Mouse (Mus musculus): ENCODE results near the gene Lima1. TPM values are rescaled to one million over a fixed set of nuclear protein-coding genes. Genes with fewer than 3 reads are reported as not detected.
"Not testable (repeated sequence)": the region's sequence is repeated elsewhere in the genome, so short reads cannot be mapped to it uniquely, and the experiment has no call there.

Gene Lima1
- 10 to 100 TPM in 1 of 2 experiments, 1 to 10 TPM in 1; 8.2 to 10.7 TPM for total RNA-seq (2021)

DNA sequence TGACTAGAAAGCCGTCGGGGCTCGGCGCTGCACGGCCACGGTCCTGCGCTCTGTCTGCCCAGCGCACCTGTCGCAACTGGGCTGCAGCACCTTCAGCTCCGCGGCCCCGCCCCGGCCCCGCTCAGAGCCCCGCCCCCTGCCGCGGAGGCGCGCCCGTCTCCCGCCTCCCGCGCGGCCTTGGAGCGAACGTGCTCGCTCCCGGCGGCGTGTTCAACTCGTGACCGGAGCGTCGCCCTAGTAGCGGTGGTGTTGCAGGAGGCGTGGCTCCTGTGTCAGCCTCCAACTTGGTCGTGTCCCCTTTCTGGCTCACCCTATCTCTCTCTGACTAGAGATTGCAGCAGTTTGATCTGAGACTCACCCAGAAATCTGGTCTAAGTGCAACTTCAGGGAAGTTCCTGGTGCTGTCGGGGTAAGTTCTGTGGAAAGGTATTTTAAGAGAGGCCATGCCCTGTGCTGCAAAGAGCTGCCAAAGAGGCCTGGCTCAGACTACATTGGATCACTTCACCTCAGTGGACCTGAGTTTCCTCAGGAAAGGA, at the start of gene Lima1:
Gene Lima1 (minus strand): TSS at position 123 of the 536 bp plus-strand sequence.
- peak; percentile 74 to 82 for DNase-seq (ENCODE audit: low spot score in 2 of 2)
- intact Hi-C loops (cut with DNase I), result no loop called here

DNA sequence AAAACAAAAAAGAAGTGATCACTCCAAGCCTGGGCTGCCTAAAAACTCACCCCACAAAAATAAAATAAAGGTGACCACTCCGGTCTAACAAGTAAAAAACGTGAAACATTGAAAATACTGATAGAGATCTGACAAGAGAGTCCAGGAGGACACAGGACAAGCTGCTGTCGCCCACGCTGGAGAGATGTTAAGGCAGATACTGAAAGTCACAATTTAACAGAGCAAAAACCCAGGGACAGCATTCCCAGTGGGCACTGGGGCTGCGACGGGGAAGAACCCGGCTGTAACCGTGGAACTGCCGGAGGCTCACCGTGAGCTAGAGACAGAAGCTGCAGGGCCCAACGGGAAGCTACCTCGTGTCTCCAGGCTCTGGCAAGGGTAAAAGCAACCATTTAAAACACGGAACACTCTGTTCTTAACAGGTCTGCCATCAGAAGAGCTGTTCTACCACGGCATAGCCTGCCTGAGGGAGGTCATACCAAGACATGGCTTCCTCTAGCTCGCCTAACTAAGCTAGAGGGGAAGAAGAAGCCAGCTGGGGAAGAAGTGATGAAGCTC, 44.4 kb upstream of the Lima1 start:
- no peak for DNase-seq (ENCODE audit: low spot score in 2 of 2)
- intact Hi-C loops (cut with DNase I), result no loop called here

DNA sequence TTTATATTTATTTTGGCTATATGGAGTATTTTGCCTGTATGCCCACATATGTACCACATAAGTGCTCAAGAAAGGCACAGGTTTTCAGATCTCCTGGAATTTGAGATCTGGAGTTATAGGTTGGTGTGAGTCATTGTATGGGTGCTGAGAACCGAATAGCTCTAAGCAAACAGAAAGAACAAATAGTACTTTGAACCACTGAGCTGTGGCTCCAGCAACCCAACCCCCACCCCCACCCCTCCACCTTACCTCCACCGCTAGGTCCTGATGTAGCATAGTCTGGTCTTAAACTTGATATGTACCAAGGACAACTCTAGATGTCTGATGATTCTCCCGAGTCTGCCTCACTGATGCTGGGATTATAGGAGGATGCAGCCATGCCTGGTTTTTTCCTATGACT, 42.0 kb upstream of the Lima1 start:
- intact Hi-C loops (cut with DNase I), result no loop called here
- no peak for DNase-seq (ENCODE audit: low spot score in 2 of 2)

DNA sequence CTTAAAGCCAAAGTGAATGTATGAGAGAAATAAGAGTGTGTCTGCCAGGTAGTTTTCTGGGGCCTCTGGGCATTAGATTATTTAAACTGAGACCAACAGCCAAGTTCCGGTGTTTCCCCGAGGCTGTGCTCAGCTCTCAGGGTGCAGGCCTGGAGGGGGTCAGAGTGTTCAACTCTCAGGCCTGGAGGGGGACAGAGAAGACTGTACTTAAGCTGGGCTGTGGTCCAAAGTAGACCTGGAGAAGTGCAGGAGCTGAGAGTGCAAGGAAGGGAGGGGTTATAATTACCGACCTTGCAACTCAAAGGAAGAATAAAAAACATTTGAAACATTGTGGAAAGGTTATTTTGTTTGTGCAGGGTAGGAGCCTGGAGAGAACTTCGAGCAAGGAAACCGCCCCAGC, 39.4 kb upstream of the Lima1 start:
- intact Hi-C loops (cut with DNase I), result loop anchor here (5.0 kb wide), 1 partner anchor 317 kb away; no protein-coding TSS in a partner anchor
- no peak for DNase-seq (ENCODE audit: low spot score in 2 of 2)

DNA sequence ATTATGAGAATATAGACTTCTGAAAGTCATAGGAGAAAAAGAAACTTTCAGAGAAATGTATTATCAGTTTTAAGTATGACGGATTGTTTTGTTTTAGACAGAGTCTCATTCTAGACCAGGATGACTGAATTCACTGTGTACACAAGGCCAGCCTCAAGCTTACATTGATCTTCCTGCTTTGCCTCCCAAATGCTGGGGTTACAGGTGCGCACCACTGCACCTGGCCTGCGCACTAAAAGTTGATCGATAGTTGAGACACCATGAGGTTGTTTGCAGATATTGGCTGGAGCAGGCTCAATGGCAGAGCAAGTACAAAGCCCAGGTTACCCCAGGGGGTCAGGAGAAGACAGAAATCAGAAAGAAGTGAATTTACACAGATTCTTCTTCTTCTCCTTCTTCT, 36.5 kb upstream of the Lima1 start:
- DNase-seq (ENCODE audit: low spot score in 2 of 2), result no peak
- intact Hi-C loops (cut with DNase I), result loop anchor here (5.0 kb wide), 1 partner anchor 314 kb away; no protein-coding TSS in a partner anchor

DNA sequence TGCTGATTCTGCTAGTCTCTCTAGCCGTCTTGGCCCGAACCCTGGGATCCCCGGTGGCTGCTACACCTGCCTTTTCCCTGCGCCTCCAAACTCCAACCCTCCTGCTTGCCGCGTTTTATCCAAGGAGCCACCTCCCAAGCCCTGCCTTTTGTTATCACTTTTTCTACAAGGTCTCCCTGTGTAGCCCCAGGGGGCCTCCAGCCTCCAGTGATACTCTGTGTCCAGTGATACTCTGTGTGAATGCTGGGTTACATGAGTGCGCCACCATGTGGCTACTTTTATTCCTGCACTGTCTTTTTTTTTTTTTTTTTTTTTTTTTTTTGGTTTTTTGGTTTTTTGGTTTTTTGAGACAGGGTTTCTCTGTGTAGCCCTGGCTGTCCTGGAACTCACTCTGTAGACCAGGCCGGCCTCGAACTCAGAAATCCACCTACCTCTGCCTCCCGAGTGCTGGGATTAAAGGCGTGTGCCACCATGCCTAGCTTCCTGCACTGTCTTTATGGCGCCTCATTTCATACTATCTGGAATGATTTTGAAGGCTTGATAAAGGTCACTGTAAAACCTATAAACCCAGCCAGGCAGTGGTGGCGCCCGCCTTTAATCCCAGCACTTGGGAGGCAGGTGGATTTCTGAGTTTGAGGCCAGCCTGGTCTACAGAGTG, 34.2 kb upstream of the Lima1 start:
- intact Hi-C loops (cut with DNase I), result loop anchor here (10.0 kb wide), 2 partner anchors 125 to 415 kb away; no protein-coding TSS in a partner anchor
- not testable (repeated sequence) for DNase-seq (ENCODE audit: low spot score in 2 of 2)

DNA sequence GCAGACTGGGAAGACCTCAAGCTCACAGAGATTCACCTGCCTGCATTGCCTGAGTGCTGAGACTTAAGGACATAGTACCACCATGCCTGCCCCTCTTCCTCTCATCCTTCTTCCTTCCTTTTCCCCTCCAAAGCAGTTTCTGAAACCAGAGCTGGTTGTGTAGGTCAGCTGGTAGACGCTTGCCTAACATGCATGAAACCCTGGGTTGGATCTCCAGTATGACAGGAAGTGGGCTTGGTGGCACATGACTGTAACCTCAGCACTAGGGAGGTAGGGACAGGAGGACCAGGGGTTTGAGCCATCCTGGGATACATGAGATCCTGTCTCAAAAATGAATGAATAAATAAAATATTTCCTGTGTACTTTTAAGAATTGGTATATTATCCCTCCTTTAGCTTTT, 32.3 kb upstream of the Lima1 start:
- intact Hi-C loops (cut with DNase I), result loop anchor here (10.0 kb wide), 2 partner anchors 123 to 413 kb away; no protein-coding TSS in a partner anchor
- no peak for DNase-seq (ENCODE audit: low spot score in 2 of 2)

DNA sequence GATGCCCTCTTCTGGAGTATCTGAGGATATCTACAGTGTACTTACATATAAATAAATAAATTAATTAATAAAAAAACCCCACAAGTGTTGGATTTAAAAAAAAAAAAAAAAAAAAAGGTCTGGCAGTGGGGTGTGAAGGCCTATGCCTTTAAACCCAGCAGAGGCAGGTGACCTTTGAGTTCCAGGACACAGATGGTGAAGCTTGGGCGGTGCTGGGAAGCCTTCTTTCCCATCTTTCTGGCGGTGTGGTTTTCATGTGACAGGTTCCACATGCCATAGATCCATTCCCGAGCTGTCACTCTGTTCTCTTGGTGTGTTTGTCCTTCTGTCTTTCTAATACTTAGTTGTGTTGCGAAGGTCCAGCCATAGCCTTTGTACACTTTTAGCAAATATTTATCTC, 31.8 kb upstream of the Lima1 start:
- intact Hi-C loops (cut with DNase I), result loop anchor here (10.0 kb wide), 2 partner anchors 122 to 412 kb away; no protein-coding TSS in a partner anchor

DNA sequence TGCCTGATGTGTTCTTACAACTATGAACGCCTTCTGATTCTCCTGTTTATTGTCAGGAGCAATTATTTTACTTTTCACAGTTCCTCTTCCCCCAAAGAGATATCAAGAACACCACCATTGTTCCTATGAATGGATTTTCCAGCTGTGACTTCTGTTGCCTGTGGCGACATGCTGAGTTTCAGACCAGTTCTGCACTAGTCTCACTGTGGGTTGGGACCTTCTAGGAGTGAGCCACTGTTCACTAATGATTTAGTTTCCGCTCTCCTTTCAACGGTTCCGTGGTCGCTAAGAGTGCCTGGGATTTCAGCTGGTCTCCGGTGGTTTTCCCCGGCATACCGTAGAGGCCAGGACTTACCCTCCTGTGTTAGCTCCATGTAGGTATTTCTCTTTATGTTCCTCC, 29.6 kb upstream of the Lima1 start:
- DNase-seq (ENCODE audit: low spot score in 2 of 2), result no peak
- intact Hi-C loops (cut with DNase I), result loop anchor here (5.0 to 10.0 kb wide), 4 partner anchors 68 to 410 kb away; partner anchors contain the start of gene Cox14

More for the DNA sequence above, 31.8 kb upstream of the Lima1 start:
- DNase-seq (ENCODE audit: low spot score in 2 of 2), result no peak

DNA sequence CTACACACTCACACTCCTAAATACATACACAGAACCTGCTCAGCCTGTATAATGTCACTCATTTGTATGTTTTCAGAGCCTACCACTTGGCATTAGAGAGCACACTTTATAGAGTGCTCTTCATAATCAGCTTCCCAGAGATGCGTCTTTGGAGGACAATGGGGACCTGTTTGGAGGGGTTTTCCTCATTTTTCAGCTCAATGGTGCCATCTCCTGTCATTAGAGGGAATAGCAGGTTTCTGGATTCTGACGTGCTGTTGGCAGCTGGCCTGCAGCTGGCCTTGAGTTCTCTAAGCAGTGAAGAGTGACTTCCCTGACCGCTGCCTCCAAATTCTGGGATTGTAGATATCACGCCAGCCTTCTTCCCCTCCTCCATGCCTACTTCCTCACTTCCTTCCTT, 29.1 kb upstream of the Lima1 start:
- intact Hi-C loops (cut with DNase I), result loop anchor here (5.0 to 10.0 kb wide), 4 partner anchors 67 to 410 kb away; partner anchors contain the start of gene Cox14

DNA sequence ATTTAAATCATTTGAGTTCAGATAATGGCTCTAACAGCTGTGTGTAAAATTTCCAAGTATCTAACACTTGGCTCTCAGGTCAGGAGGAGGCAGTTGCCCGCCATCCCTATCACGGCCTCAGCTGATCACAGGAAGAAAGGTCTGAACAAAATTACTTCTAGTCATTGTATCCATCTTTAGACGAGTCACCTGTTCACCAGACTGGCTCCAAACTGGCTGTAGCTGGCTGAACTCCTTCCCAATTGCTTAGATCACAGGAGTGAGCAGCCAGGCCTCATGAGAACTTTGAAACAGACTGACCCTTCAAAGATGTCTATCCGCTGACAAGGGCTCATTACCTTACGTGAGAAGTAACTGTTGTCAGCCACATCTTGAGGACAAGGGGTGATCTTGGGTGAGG, 28.0 kb upstream of the Lima1 start:
- no peak for DNase-seq (ENCODE audit: low spot score in 2 of 2)
- intact Hi-C loops (cut with DNase I), result loop anchor here (5.0 to 10.0 kb wide), 4 partner anchors 66 to 408 kb away; partner anchors contain the start of gene Cox14

More for the DNA sequence above, 29.1 kb upstream of the Lima1 start:
- peak; percentile 7 to 34 for DNase-seq (ENCODE audit: low spot score in 2 of 2)

DNA sequence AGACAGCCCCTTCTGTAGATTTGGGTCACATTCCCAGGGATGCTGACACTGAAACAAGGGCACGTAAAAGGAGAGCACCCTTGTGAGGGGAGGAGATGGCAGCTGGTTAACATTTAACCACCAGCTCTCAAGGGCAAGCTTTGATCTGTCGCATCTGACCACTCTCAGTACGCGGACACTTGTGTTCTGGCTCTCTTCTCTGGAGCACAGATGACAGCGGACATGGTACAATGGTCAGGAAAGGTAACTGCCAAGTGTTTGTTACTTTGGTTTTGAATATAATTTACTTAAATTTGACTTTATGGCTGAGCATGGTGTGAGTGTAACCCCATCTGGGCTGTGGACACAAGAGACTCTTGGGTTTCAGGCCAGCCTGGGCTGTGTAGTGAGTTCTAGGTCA, 27.5 kb upstream of the Lima1 start:
- DNase-seq (ENCODE audit: low spot score in 2 of 2), result no peak
- intact Hi-C loops (cut with DNase I), result loop anchor here (5.0 to 10.0 kb wide), 4 partner anchors 65 to 408 kb away; partner anchors contain the start of gene Cox14

DNA sequence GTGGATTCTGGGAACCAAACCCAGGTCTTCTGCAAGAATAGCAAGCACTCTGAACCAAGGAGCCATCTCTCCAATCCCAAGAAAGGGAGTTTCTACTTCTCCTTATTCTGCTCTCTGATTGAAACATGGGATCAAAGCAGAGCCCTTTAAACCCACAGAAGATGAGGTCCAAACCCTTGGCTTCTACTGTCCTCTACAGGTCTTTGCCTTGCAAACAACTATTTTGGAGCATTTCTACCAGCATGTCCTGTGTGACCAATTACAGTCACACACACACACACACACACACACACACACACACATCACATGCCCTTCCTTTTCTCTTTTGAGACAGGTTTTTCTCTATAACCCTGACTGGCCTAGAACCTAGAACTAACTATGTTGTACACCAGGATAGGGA, 21.4 kb upstream of the Lima1 start:
- DNase-seq (ENCODE audit: low spot score in 2 of 2), result no peak
- intact Hi-C loops (cut with DNase I), result no loop called here

DNA sequence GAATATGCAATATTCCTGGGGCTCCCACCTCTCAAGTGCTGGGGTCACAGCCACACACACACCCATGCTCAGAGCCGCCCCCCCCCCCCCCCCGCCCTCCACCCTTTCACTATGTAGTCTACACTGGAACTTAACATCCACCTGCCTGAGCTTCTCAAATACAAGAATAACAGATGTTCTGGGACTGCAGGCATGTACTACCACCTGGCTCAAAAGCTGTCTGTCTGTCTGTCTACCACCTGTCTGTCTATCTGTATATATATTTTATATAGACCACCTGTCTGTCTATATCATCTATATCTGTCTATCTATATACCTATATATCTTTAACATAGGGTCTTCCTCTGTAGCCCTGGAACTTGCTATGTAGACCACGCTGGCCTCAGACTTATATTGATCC, 16.1 kb upstream of the Lima1 start:
- intact Hi-C loops (cut with DNase I), result no loop called here
- no peak for DNase-seq (ENCODE audit: low spot score in 2 of 2)

DNA sequence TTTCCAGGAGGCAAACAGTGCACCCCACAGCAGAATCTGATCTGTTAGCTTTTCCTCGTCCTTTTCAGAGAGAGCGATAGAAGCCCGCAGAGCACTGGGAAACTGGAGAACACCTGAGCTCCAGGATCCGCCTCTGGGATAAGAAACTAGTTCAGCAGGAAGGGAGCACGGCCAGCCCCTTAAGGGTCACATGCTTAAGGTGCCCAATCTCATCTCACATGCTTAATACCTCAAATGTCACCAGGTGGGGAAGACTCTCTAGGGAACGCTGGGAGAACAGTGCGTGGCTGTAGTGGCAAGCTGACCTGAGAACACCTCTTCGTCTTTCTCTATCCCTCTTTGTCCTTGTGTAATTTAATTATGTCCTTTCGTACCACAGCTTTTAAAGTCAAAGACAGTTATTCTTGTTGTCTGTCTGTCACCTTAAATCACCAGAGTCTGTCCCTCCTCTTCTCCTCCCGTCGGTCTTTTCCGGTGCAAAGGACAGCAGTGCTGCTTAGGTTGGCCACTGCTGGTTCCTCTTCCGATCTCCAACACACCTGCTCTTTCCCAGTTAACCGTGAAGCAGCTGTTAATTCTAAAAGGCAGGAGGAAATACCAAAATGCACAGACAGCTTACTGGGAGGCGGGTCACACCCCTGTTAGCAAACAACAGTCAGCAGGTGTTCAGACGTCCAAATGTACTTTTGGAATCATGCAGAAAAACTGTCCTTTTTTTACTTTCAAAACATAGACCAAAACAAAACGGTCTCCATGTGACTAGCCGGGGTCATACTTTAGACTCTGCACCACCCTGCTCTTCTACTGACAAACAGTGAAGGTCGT, 15.4 kb upstream of the Lima1 start:
- DNase-seq (ENCODE audit: low spot score in 2 of 2), result no peak
- intact Hi-C loops (cut with DNase I), result no loop called here

DNA sequence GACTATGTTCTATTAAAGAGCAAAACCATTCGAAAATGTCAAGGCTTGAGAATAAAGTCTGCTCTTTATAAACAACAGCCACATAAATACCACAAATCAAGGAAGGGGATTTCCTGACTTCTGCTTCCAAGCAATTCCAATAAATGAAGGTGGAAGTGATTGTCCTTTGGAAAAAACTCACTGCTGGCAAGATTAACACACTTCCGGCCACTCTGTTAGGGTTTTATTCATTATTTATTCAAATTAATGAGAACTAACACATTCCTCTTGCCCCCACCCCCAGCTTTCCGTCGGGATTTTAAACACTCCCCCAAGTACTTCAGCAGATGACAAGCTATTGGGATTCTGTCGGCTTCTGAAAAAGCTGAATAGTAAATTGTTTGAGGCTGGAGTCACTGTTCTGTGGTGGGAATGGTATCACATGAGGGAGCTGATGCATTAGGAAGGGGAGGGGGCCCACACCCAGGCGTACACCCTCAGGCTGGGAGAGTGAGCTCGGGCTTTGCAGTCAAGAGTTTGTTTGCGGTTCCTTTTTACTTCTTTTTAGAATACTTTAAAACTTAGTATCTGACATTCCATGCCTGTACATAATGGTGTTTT, 14.1 kb upstream of the Lima1 start:
- intact Hi-C loops (cut with DNase I), result no loop called here
- DNase-seq (ENCODE audit: low spot score in 2 of 2), result no peak

DNA sequence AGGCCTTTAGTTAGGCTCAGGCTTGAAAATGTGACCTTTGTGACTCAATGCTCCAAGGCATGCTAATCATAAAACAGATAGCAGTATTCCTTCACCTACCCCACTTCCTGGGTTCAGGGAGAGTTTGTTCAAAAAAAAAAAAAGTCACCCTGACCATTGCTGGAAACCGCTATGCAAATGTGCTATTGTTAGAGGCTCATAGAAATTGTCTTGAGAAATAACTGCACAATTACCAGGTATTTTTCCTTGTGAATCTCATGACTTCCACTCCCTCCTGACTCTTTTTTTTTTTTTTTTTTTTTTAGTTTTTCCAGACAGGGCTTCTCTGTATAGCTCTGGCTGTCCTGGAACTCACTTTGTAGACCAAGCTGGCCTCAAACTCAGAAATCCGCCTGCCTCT, 11.9 kb upstream of the Lima1 start:
- intact Hi-C loops (cut with DNase I); DNase-seq (ENCODE audit: low spot score in 2 of 2): not testable (repeated sequence)

DNA sequence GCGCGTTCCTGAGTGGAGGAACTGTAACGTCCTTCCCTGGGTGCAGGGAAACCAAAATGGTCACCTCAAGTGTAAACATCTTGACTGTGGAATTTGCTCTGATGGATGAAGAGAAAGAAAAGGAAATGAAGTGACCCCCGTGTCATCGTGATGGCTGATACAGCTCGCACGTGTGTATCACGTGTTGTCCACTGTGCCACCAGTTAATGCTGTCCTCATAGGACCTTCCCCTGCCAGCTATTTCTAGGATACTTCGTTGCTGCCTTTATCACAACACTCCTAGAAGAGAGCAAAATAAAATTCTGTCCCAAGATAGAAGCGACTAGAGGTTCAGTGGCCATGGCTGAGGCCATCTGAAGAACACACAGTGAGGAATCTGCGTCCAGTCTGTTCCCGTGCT, 8.8 kb upstream of the Lima1 start:
- DNase-seq (ENCODE audit: low spot score in 2 of 2), result no peak

DNA sequence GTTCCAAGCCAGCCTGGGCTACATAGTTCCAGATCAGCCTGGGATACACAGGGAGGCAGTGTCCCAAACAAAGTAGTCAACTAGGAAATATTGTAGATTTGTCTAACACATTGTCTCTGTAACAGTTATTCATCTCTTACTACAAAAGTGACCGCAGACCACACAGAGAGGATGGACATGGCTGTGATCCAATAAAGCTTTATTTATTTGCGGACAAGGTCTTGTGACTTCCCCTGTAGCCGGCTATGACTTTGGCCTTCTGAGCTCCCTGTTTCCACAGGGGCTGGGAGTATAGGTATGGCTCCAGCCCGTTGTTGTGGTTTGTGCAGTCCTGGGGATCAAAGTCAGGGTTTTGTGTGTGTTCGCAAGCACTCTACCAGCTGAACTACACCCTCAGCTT, 3.3 kb upstream of the Lima1 start:
- DNase-seq (ENCODE audit: low spot score in 2 of 2), result no peak
- intact Hi-C loops (cut with DNase I), result no loop called here

More for the DNA sequence above, 8.8 kb upstream of the Lima1 start:
- intact Hi-C loops (cut with DNase I), result no loop called here
